Mouse (Mus musculus) myocyte (in vitro differentiated cells): ENCODE data around the gene Aqp2. TPM values are rescaled to one million over a fixed set of nuclear protein-coding genes. Genes with fewer than 3 reads are reported as not detected.

ENCODE experiments used
- H3K27me3 ChIP-seq: one replicate; pipeline ENCODE4 v1.6.1; 2011; ENCODE audit not compliant: control insufficient read depth, insufficient read depth, insufficient read length
- H3K36me3 ChIP-seq: one replicate; pipeline ENCODE4 v1.6.1; 2011; ENCODE audit not compliant: control insufficient read depth, insufficient read depth
- H3K4me2 ChIP-seq: one replicate; pipeline ENCODE4 v1.6.1; 2011; ENCODE audit warnings: low read depth, control low read depth
- H3K4me3 ChIP-seq: one replicate; pipeline ENCODE4 v1.5.1; 2011; ENCODE audit warnings: mild to moderate bottlenecking, control low read depth, moderate library complexity
- H3K79me2 ChIP-seq: one replicate; pipeline ENCODE4 v1.6.1; 2011; ENCODE audit not compliant: control insufficient read depth, insufficient read depth
- H3ac ChIP-seq: one replicate; pipeline ENCODE4 v1.6.1; 2011; ENCODE audit not compliant: control insufficient read depth, insufficient read length
- CEBPB ChIP-seq: IDR thresholded peaks from 2 replicates; pipeline ENCODE4 v1.6.1; 2011; ENCODE audit warnings: mild to moderate bottlenecking, moderate library complexity; ENCODE audit not compliant: poor library complexity, insufficient read depth, severe bottlenecking
- E2F4 ChIP-seq: IDR thresholded peaks from one replicate; pipeline ENCODE4 v1.6.1; 2011; ENCODE audit warnings: mild to moderate bottlenecking, control low read depth, moderate library complexity; ENCODE audit not compliant: insufficient read depth
- MAX ChIP-seq: IDR thresholded peaks from one replicate; pipeline ENCODE4 v1.6.1; 2011; ENCODE audit warnings: low read depth, mild to moderate bottlenecking, control low read depth
- MYOD1 ChIP-seq, 3 experiments: IDR thresholded peaks; one replicate each; pipeline ENCODE4 v1.6.1; 2011; ENCODE audit warnings: control low read depth in 2 of 3, low read depth in 2 of 3, mild to moderate bottlenecking in 2 of 3, moderate library complexity in 1 of 3; ENCODE audit not compliant: insufficient read length in 2 of 3, control insufficient read depth in 1 of 3
- MYOG ChIP-seq, 3 experiments: IDR thresholded peaks; one replicate each; pipeline ENCODE4 v1.6.1; 2011; ENCODE audit warnings: control low read depth in 2 of 3, low read depth in 2 of 3, mild to moderate bottlenecking in 2 of 3; ENCODE audit not compliant: insufficient read length in 2 of 3, control insufficient read depth in 1 of 3, insufficient read depth in 1 of 3
- POLR2A ChIP-seq: IDR thresholded peaks from one replicate; pipeline ENCODE4 v1.6.1; 2011; ENCODE audit warnings: low read depth, mild to moderate bottlenecking, control low read depth, moderate library complexity; ENCODE audit not compliant: insufficient read length
- POLR2AphosphoS2 ChIP-seq: IDR thresholded peaks from one replicate; pipeline ENCODE4 v1.6.1; 2011; ENCODE audit warnings: low read depth, control low read depth; ENCODE audit not compliant: insufficient read length
- REST ChIP-seq: IDR thresholded peaks from one replicate; pipeline ENCODE4 v1.6.1; 2011; ENCODE audit warnings: mild to moderate bottlenecking, control low read depth, moderate library complexity; ENCODE audit not compliant: insufficient read depth, insufficient read length
- SRF ChIP-seq: IDR thresholded peaks from one replicate; pipeline ENCODE4 v1.6.1; 2011; ENCODE audit warnings: low read depth; ENCODE audit not compliant: control insufficient read depth, insufficient read length
- TCF12 ChIP-seq: IDR thresholded peaks from one replicate; pipeline ENCODE4 v1.6.1; 2011; ENCODE audit warnings: mild to moderate bottlenecking, control low read depth; ENCODE audit not compliant: poor library complexity, insufficient read depth, severe bottlenecking
- TCF3 ChIP-seq: IDR thresholded peaks from one replicate; pipeline ENCODE4 v1.6.1; 2011; ENCODE audit warnings: low read depth, control low read depth; ENCODE audit not compliant: insufficient read length
- USF1 ChIP-seq: IDR thresholded peaks from one replicate; pipeline ENCODE4 v1.6.1; 2011; ENCODE audit warnings: low read depth, mild to moderate bottlenecking, control low read depth, moderate library complexity
- polyA plus RNA-seq: library from polyadenylated mRNA; unstranded; fragments of >200 nt; fragmentation: generic; extraction: Trizol; gene quantifications from one replicate; pipeline ENCODE4 v1.2.1, GENCODE M21; 2012; ENCODE audit warnings: missing spikeins

Aqp2 gene
- polyA plus RNA-seq, 1 experiment, result 0.02 TPM

DNA sequence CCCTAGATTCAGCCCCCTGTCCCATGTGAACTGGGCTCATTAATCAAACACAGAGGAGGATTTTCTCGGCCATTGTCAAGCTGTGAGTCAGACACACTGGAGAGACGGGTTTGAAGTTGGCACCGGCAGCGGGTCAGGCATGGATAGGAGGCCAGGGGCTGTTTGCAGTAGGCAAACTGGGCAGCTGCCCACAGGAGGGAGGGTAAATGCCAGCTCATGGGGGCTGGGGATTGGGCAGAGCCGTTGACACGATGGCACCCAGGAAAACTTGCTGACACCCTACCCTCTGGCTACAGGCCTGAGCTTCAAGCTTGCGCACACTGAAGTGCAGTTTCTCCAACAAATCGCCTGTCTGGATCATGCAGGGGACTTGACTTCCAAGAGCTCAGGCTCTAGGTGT is 13.3 kb downstream of the Aqp2 start:
- TF ChIP-seq CEBPB (no peak), POLR2A (peak; percentile 30), REST (no peak), POLR2AphosphoS2 (no peak), MYOD1 (IDR thresholded peaks at IDR 0.05; ENCODE audit: control insufficient read depth in 1 of 3, insufficient read length in 2 of 3, low read depth in 2 of 3) (peak in 2 of 3 experiments; percentile 45 to 61), MYOG (IDR thresholded peaks at IDR 0.05; ENCODE audit: control insufficient read depth in 1 of 3, insufficient read depth in 1 of 3, insufficient read length in 2 of 3, low read depth in 2 of 3) (peak in 1 of 3 experiments; percentile 32)
- H3K79me2 ChIP-seq, result no peaks in the 10 kb centered on the region
- H3K4me3 ChIP-seq, result peak overlapping the region; percentile 29

DNA sequence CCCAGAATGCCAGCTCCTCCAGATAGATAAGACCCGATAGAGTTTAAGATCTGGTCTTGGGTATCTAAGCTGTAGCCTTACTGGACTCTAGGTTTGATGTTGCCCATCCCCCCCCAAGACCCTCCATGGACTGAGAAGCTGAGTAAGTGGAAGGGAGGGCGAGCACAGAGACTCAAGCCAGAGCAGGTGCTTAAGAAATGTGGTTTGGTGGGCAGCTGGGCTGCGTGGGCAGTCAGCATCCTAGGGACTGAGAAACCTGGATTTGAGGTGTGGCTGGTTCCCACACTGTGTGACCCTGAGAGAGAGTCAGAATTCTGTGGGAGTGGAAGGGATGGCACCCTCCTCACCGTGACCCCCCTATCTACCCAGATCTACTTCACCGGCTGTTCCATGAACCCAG is 14.0 kb downstream of the Aqp2 start:
- no peaks in the 10 kb centered on the region for H3K27me3 ChIP-seq
- no peaks in the 10 kb centered on the region for H3K36me3 ChIP-seq
- TF ChIP-seq MYOD1 (IDR thresholded peaks at IDR 0.05; ENCODE audit: control insufficient read depth in 1 of 3, insufficient read length in 2 of 3, low read depth in 2 of 3) (peak in 1 of 3 experiments; percentile 86), SRF (no peak), POLR2A (no peak), MYOG (IDR thresholded peaks at IDR 0.05; ENCODE audit: control insufficient read depth in 1 of 3, insufficient read depth in 1 of 3, insufficient read length in 2 of 3, low read depth in 2 of 3) (peak in 2 of 3 experiments; percentile 18 to 70)
- no peaks in the 10 kb centered on the region for H3K79me2 ChIP-seq
- H3ac ChIP-seq, result no peak overlapping the region
- peak overlapping the region; percentile 29 for H3K4me3 ChIP-seq
- peak overlapping the region; percentile 70 for H3K4me2 ChIP-seq

More for the DNA sequence above, 13.3 kb downstream of the Aqp2 start:
- peak overlapping the region; percentile 70 for H3K4me2 ChIP-seq
- H3K27me3 ChIP-seq, result no peaks in the 10 kb centered on the region
- no peaks in the 10 kb centered on the region for H3K36me3 ChIP-seq
- no peak overlapping the region for H3ac ChIP-seq

DNA sequence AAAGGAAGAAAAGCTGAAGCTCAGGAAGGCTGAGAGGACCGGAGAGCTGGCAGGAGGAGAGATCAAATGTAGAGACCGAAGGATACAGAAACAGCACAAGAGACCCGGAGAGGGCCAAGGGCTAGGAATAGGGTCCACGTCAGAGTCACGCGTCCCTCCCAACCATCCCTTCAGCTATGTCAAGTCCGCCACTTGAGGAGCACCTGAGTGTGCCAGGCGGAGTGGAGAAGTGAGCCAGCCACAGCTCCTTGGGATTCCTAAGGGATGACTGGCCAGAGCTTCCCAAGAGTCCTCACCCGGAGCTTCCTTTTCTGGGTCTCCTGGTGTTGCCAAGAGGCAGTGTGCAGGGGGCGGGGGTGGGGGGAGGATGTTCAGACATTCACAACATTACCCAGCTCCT is 16.1 kb downstream of the Aqp2 start:
- Histone ChIP-seq H3K27me3 (no peaks in the 10 kb centered on the region), H3ac (no peak overlapping the region), H3K79me2 (no peaks in the 10 kb centered on the region), H3K4me2 (no peak overlapping the region), H3K4me3 (no peak overlapping the region), H3K36me3 (no peaks in the 10 kb centered on the region)
- TF ChIP-seq POLR2AphosphoS2 (no peak), SRF (no peak), E2F4 (no peak), MAX (no peak), REST (no peak), USF1 (no peak), TCF12 (no peak), TCF3 (no peak), MYOD1 (IDR thresholded peaks at IDR 0.05; ENCODE audit: control insufficient read depth in 1 of 3, insufficient read length in 2 of 3, low read depth in 2 of 3) (no peak), POLR2A (no peak), CEBPB (no peak)

DNA sequence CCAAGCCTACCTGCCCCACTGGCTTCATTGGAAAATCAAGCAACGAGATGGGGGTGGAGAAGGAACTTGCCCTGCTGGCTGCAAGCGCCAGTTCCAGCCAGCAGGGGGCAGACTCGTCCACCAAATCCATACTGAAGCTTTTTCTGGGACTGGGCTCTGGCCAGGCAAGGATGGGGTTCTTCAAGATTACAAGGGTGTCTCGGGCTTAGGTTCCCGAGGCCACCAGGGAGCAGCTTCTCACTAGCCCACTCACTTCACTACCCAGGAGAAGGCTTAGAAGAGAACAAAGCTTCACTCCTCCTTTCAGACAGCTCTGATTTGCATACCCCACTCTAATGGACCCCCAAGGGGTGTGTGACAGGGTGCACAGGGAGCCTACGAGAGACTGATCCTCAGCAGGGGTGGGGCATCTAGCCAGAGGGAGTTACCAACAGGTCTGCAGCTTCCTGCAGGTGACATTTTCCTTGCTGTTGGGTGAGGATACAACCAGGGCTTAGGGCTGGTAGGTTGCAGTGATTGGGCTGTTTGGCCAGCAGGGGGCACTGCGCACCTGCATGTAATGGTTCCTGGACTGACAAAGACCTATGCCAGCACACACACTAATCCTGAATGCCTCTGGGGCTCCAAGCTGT is 17.3 kb downstream of the Aqp2 start:
- Histone ChIP-seq H3K79me2 (no peaks in the 10 kb centered on the region), H3K4me2 (no peak overlapping the region), H3K4me3 (no peak overlapping the region), H3K27me3 (peaks cover 4% of the 10 kb centered on the region), H3ac (no peak overlapping the region), H3K36me3 (no peaks in the 10 kb centered on the region)
- TF ChIP-seq REST, result peak; percentile 45
- TF ChIP-seq SRF, result no peak
- TF ChIP-seq MYOG (IDR thresholded peaks at IDR 0.05; ENCODE audit: control insufficient read depth in 1 of 3, insufficient read depth in 1 of 3, insufficient read length in 2 of 3, low read depth in 2 of 3), result peak in 1 of 3 experiments; percentile 3
- TF ChIP-seq MYOD1 (IDR thresholded peaks at IDR 0.05; ENCODE audit: control insufficient read depth in 1 of 3, insufficient read length in 2 of 3, low read depth in 2 of 3), result peak in 1 of 3 experiments; percentile 1
- TF ChIP-seq TCF3, result no peak
- peak; percentile 24 for TF ChIP-seq POLR2AphosphoS2

DNA sequence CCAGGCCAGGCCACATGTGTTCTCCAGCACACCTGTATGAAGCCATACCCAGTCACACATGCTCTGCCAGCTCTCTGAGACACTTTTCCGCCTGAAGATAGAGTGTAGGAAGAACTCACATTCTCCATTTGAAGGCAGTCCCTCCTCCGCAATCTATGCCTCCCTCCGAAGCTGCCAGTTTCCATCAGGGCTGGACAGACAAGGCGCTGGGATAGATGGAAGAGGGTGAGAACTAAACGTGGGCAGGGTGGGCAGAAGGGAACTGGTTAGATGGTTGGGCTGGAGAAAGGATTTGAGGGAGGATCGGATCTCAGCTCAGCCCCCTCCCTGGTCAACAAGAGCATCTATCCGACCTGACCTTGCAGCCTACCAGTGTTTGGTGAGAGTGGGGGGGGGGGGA is 18.0 kb downstream of the Aqp2 start:
- Histone ChIP-seq H3K36me3 (no peaks in the 10 kb centered on the region), H3ac (no peak overlapping the region), H3K4me3 (no peak overlapping the region), H3K79me2 (no peaks in the 10 kb centered on the region), H3K4me2 (no peak overlapping the region), H3K27me3 (peaks cover 6% of the 10 kb centered on the region)
- no peak for TF ChIP-seq MYOG (IDR thresholded peaks at IDR 0.05; ENCODE audit: control insufficient read depth in 1 of 3, insufficient read depth in 1 of 3, insufficient read length in 2 of 3, low read depth in 2 of 3)
- no peak for TF ChIP-seq TCF12
- TF ChIP-seq SRF, result no peak
- TF ChIP-seq POLR2A, result no peak
- TF ChIP-seq E2F4, result no peak
- TF ChIP-seq USF1, result no peak
- no peak for TF ChIP-seq TCF3
- no peak for TF ChIP-seq CEBPB
- TF ChIP-seq MYOD1 (IDR thresholded peaks at IDR 0.05; ENCODE audit: control insufficient read depth in 1 of 3, insufficient read length in 2 of 3, low read depth in 2 of 3), result no peak
- no peak for TF ChIP-seq POLR2AphosphoS2
- no peak for TF ChIP-seq REST
- no peak for TF ChIP-seq MAX
